Mouse (Mus musculus) layer of hippocampus, adult 18-20 months (tissue): Measurements from ENCODE around the gene Apcs. TPM values are rescaled to one million over a fixed set of nuclear protein-coding genes. Genes with fewer than 3 reads are reported as not detected.

Experiments
- DNase-seq, 2 experiments: peaks; one replicate each; pipeline ENCODE4 v3.0.0; 2022; ENCODE audit warnings: low spot score in 2 of 2
- long read RNA-seq: library from polyadenylated mRNA; stranded (forward); transcript quantifications from one replicate; pipeline ENCODE4 v2.0.0, GENCODE M21; 2021
- total RNA-seq, 2 experiments: library from RNA; stranded (reverse); gene quantifications; 2 replicates each; pipeline ENCODE4 v1.2.3; 2021

The Apcs gene
- total RNA-seq = not detected
- long read RNA-seq = 0 reads

DNA sequence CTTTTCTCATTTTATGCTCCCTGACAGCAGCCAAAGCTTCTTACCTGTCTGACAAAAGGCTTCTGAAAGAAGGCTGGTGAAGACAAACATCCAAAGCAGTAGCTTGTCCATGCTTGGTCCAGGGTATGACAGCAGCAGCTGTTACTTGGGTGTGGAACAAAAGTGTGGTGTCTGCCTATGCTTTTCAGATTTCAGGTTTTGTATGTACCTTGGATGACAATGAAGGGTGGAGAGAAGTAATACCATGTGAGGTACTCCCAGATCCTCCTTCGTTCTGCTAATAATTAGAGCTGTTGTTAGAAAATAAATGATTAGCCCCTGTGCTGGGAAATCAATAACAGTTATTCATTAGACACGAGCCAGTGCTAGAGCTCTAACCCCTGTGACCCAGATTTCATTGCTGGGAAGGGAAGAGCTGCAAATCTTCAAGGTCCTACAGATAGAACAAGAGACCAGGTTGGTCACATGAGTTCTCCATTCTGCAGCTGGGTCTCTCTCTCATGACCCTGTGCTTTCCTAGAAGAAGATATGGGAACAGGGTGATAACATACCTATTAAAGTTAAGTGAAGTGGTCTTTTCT lies at the start of gene Apcs:
Apcs (minus strand) TSS at position 265 of the 581 bp plus-strand sequence.
- DNase-seq = no peak

DNA sequence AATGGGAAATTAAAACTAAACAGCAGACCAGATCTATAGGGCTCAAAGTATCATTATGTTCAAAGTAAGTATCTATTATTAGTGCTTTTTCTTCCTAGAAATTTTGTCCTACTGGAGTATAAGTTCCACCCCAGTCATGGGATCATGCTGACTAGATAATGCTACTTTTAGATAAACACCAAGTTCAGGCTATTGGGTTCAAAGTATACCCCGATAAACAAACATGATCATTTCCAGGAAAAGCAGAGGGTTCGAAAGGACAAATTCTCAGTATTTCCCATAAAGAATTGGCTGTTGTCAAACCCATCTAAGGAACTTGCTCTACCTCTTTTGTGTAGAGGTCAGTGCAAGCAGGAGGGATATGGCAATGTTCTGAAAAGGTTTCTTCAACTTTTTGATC lies 37.4 kb upstream of the Apcs start:
- DNase-seq = no peak

DNA sequence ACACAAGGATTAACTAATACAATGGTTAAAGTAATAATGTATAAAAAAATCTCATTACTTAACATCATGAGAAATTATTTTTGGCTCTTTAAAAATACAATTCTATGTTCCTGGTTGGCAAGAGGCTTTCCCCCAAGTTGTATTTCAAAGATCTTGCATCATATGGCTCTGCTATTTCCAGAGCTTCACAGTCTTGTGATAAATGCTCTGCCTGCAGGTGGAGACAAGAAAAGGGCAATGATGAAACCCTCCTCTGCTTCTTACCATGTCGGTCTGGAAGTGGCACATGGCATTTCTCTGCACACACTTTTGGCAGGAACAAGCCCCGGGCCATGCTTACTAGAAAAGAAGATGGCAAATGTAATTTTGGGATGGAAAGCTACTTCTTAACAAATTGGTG lies 23.6 kb upstream of the Apcs start:
- DNase-seq = no peak

DNA sequence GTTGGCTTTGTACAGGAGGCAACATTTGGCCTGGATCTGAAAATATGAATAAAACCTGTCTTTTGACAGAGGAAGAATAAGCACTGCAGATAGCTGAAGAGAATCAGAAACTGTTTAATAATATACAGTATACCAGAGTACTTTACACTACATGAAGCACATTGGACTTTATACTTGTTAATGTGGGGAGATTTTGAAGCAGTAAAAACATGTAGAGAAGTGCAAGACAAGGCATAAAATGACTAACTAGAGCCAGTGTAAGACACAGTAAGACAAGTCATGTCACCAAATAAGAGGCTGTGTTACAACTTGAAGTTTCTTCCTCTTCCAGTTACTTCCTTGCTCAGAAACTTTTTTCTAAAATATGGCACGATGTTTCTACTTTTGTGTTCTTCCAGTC lies 22.3 kb upstream of the Apcs start:
- DNase-seq = no peak

DNA sequence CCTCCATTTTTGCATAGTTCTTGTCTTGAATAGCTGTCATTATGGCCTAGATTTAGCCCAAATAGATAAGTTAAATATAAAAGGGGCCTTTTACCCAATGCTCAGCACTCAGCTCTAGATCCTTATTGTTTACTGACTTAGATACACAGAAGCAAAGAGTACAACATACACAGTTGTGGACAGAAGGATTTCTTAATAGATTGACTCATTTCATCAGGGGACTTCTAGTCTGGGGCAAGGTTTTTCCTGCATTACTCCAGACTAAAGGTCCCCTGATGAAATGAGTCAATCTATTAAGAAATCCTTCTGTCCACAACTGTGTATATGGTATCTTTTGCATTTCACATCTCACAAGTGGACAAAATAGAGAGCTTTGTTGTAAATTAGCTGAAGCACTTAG lies 8.5 kb upstream of the Apcs start:
- no peak for DNase-seq

DNA sequence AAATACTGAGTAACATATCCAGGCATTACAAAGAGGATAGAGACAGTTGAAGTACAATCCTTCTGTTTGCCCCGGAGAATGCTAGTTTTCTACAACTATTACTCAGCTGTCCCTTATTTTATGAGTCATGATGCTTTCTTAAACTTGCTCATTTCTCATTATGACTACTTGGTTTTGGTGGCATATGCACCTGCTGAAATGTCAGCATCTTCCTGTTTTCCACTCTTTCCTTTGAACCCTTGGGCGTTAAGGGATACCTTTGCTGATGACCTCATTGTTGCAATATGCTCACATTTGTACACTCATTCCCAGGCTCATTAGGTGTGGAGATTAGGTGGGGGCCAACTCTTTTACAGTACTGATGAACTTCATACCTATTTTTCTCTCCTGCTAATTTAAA lies 594 bp upstream of the Apcs start:
- DNase-seq = no peak

DNA sequence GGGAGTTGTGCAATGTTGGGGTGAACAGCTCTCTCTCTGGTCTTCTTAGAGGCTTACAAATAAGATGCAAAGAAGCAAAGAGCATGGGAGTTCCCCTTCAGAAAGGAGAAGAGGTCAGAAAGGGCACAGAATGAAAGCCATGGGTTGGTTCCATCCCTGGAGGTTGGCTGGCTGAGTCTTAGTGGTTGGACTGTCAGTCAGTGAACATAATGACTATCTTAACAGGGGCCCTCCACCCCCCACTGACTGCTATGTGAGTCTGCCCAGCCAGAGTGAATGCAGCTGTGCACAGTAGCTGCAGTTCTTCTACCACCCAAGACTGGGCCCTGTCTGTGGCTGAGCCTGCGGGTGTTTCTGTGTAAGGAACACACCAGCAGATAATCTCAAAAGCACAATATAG lies 18.2 kb downstream of the Apcs start:
- no peak for DNase-seq

DNA sequence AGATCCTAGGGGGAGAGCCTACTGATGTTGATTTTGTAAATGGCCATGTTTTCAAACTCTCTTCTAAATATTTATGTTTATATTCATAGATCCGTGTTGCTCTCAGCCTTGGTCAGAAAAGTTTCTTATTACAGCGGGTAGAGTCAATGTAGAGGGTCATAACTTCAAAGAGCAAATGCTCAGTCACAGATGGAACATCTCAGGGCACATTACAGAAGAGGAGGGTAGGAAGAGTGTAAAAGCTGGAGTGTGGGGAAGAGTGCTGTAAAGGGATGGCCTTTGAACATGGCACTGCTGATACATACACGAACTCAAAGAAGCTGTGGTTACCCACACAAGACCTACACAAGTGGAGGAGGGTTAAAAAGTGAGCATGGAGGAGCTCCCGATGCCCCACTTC lies 19.6 kb downstream of the Apcs start:
- no peak for DNase-seq

DNA sequence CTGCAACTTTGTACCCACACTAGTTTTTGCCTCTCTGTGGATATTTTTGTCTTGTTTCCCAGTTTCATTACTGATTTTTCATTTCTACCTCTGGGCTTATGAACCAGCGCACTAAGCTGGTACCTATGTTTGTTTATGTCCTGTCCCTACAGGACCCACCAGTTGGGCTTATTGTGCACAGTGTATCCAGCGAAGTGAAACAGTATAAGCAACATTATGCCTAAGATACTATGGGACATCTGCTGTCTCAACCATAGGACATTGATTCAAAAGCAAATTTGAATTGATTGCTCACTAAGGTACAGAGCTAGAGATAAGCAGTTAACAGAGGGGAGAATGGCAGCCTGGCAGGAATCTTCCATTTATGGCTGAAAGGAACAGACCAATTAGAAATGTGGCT lies 46.7 kb downstream of the Apcs start:
- DNase-seq = no peak

DNA sequence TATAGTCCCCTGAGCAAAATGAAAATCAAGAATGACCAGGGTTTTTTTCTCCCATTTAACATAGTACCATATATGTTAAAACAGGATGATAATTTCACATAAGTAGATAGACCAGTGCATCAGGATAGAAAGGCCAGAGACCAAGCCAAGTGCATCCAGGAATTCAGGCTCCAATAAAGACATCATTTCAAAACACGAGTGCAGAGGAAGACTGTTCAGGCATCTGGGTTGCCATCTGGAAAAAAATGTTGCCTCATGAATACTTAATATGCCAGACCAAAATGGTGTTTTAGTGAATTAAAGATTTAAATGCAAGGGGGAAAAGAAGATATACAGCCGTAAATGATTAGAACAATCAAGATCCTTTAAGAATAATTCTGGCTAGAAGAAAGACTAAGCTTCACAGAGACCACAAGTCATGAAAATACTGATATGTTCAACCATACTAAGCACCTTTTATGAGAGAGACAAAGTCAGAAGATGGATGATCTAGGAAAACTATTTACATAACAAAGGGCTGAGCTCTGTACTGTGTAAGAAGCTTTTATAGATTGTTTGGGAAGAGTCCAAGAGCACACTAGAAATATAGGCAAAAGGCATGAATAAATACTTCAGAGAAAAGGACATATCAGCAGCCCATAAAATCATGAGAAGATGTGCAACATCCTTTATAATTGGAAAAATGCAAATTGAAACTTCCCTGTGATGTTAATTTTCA lies 47.6 kb downstream of the Apcs start:
- peak in 1 of 2 experiments; percentile 34 for DNase-seq

Other genes starting within 250 kb of the Apcs start
- not detected for gene Crp, start 197.0 kb downstream of the Apcs start, total RNA-seq
- not detected for gene Olfr16, start 55.4 kb upstream of the Apcs start, total RNA-seq
- not detected for gene Olfr1408, start 242.3 kb upstream of the Apcs start, total RNA-seq